Mouse (Mus musculus): ENCODE results near the gene Neurod6.
A peak's percentile ranks its signal among the peaks of the same experiment; 100 is the strongest.
"Not testable (repeated sequence)": the region's sequence is repeated elsewhere in the genome, so short reads cannot be mapped to it uniquely, and the experiment has no call there.

The Neurod6 gene

GRCm38 (mm10) chr6:55680974-55681373 lies at the start of gene Neurod6:
Gene Neurod6, minus strand, starts transcription at chr6:55681263.
- peak; percentile 52 for DNase-seq

- peak; percentile 67 for DNase-seq
Observed at GRCm38 (mm10) chr6:55717209-55717608, 36.1 kb upstream of the Neurod6 start.

GRCm38 (mm10) chr6:55715446-55715845 lies 34.4 kb upstream of the Neurod6 start:
- no peak for DNase-seq

GRCm38 (mm10) chr6:55710913-55711312 lies 29.9 kb upstream of the Neurod6 start:
- not testable (repeated sequence) for DNase-seq

- DNase-seq, result no peak
Observed at GRCm38 (mm10) chr6:55704759-55705104, 23.7 kb upstream of the Neurod6 start.

- DNase-seq, result peak; percentile 81
Observed at GRCm38 (mm10) chr6:55704061-55704758, 23.1 kb upstream of the Neurod6 start.

GRCm38 (mm10) chr6:55700392-55701386 lies 19.6 kb upstream of the Neurod6 start:
- peak; percentile 21 for DNase-seq

- DNase-seq, result no peak
Observed at GRCm38 (mm10) chr6:55690015-55690531, 9.0 kb upstream of the Neurod6 start.

- DNase-seq, result no peak
Observed at GRCm38 (mm10) chr6:55683506-55683905, 2.4 kb upstream of the Neurod6 start.

GRCm38 (mm10) chr6:55682886-55683285 lies 1.8 kb upstream of the Neurod6 start:
- DNase-seq, result no peak

GRCm38 (mm10) chr6:55678571-55679185 lies 2.4 kb downstream of the Neurod6 start:
- DNase-seq, result no peak

- DNase-seq, result no peak
Observed at GRCm38 (mm10) chr6:55677326-55677725, 3.7 kb downstream of the Neurod6 start.

GRCm38 (mm10) chr6:55676663-55677311 lies 4.3 kb downstream of the Neurod6 start:
- DNase-seq, result peak; percentile 81

GRCm38 (mm10) chr6:55676141-55676662 lies 4.9 kb downstream of the Neurod6 start:
- DNase-seq, result no peak

GRCm38 (mm10) chr6:55667801-55668200 lies 13.3 kb downstream of the Neurod6 start:
- DNase-seq, result no peak

GRCm38 (mm10) chr6:55661126-55661915 lies 19.7 kb downstream of the Neurod6 start:
- no peak for DNase-seq

GRCm38 (mm10) chr6:55649996-55650395 lies 31.1 kb downstream of the Neurod6 start:
- peak; percentile 14 for DNase-seq

GRCm38 (mm10) chr6:55649581-55649980 lies 31.5 kb downstream of the Neurod6 start:
- DNase-seq, result no peak

GRCm38 (mm10) chr6:55648886-55649285 lies 32.2 kb downstream of the Neurod6 start:
- no peak for DNase-seq

- DNase-seq, result no peak
Observed at GRCm38 (mm10) chr6:55647771-55648280, 33.2 kb downstream of the Neurod6 start.
